Mouse (Mus musculus) brain, embryonic 14.5 days (tissue): ENCODE data around the gene Arhgef6. TPM values are rescaled to one million over a fixed set of nuclear protein-coding genes. Genes with fewer than 3 reads are reported as not detected.

Source experiments
- DNase-seq: peaks from one replicate; pipeline ENCODE4 v3.0.0-alpha.2; 2011; ENCODE audit warnings: low read depth
- CTCF ChIP-seq: fragments of 200-500 bp; IDR thresholded peaks from 2 replicates; pipeline ENCODE4 v1.5.1; 2012; ENCODE audit warnings: inconsistent platforms, mild to moderate bottlenecking, moderate library complexity, borderline replicate concordance; ENCODE audit not compliant: insufficient read depth, insufficient read length; ENCODE audit errors: extremely low read depth
- POLR2A ChIP-seq: fragments of 200-500 bp; IDR thresholded peaks from 2 replicates; pipeline ENCODE4 v1.6.1; 2012; ENCODE audit warnings: mild to moderate bottlenecking, inconsistent platforms, borderline replicate concordance; ENCODE audit not compliant: poor library complexity, insufficient read depth, insufficient read length, severe bottlenecking; ENCODE audit errors: extremely low read depth
- polyA plus RNA-seq: library from polyadenylated mRNA; depleted of rRNA; stranded (reverse); fragments of >200 nt; gene quantifications from 2 replicates; pipeline ENCODE4 v1.2.3, GENCODE M21; 2012

Arhgef6 gene
- polyA plus RNA-seq, 1 experiment = 12.6 TPM

- DNase-seq = no peak
- TF ChIP-seq POLR2A (no peak), CTCF (no peak)
These were observed 10.7 kb downstream of the Arhgef6 start for GRCm38 (mm10) chrX:57327668-57328338.

GRCm38 (mm10) chrX:57326487-57327221 lies 11.9 kb downstream of the Arhgef6 start:
- TF ChIP-seq CTCF (no peak), POLR2A (no peak)
- DNase-seq = peak; percentile 48

GRCm38 (mm10) chrX:57325861-57326461 lies 12.6 kb downstream of the Arhgef6 start:
- DNase-seq = peak; percentile 35
- TF ChIP-seq CTCF = no peak
- TF ChIP-seq POLR2A = no peak

DNA sequence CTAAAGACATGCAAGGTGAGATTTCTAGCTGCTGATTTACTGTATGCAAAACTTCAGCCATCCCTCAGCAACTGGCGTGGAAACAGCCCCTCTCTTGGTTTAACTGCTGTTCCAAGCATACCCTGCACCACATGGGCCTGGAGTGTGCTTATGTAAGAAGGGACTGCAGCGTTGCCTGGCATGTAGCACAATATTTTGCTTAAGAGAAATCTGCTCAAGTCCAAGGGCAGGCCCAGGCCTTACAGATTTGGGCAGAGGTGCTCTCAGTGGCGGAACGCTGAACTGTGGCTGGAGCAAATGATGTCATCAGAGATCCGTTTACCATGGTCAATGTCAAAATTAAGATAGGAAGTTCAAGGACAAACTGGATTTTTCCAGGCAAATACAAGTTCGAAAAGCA lies 13.6 kb downstream of the Arhgef6 start:
- no peak for DNase-seq
- TF ChIP-seq CTCF = no peak
- TF ChIP-seq POLR2A = no peak

DNA sequence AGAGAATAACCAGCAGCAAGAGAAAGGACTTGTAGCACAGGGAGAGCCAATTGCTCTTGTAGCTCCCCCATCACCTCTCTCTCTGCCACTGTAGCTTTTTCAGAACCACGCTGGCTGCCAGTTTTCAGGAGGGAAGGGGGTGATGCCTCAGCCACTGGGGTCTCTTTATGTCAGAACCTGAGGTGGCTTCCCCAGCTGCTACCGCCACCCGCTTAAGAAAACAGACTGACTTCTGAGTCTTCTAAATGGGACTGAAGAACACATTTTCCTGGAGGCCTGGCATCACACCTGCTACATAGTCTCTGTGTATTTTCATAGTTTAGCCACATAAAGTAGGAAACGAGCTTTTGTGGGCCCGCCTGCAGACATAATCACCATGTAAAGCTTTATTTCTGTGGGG lies 26.5 kb downstream of the Arhgef6 start:
- TF ChIP-seq CTCF = no peak
- TF ChIP-seq POLR2A = no peak
- no peak for DNase-seq

GRCm38 (mm10) chrX:57309993-57310392 lies 28.5 kb downstream of the Arhgef6 start:
- no peak for DNase-seq
- TF ChIP-seq CTCF (no peak), POLR2A (no peak)

GRCm38 (mm10) chrX:57306747-57307146 lies 31.8 kb downstream of the Arhgef6 start:
- no peak for DNase-seq
- TF ChIP-seq CTCF (no peak), POLR2A (no peak)

DNA sequence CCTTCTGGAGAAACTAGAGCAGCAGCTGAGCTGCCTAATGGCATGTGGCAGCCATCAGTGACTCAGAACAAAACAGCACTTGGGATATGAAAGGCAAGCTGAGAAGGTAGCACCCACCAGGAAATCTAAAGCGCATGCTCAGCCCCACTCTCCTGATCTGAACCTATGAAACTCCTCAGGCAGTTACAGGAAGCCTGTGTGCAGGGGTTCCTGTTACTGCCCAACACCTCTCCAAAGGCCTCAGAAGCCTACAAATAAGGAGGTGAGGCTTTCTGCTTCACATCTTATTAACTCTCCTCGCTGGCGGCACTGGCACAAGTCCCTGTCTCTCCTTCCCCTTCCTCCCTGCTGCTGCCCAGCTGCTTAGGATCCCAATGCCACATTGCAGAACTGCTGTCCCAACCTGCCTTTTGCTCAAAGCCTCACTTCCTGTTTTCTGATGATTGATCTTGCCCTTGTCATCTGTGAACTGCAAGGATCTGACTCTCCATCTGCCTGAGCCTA lies 33.7 kb downstream of the Arhgef6 start:
- DNase-seq = no peak
- TF ChIP-seq CTCF (no peak), POLR2A (no peak)

- DNase-seq = no peak
- TF ChIP-seq CTCF = no peak
- TF ChIP-seq POLR2A = no peak
These were observed 35.2 kb downstream of the Arhgef6 start for GRCm38 (mm10) chrX:57303188-57303878.

DNA sequence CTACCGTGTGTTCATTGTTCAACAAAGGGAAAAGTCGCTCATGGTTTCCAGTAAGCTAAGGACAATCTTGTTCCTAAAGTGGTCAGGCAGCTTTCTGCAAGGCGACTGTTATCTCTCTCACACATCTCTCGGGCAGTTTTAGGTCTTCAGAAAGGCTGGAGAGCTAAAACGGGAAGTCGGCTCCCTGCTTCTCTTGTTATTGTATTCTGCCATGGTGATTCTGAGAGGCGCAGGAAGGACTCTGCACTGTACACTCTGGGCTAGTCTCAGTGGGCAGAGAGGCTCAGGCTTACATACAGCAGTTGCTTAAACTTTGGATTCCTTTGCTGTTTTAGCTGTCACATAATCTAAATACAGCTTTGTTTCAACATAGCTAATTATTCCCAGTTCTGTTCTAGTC lies 39.6 kb downstream of the Arhgef6 start:
- DNase-seq = no peak
- TF ChIP-seq CTCF = no peak

GRCm38 (mm10) chrX:57288458-57288857 lies 50.1 kb downstream of the Arhgef6 start:
- no peak for TF ChIP-seq POLR2A
- no peak for TF ChIP-seq CTCF
- DNase-seq = no peak
